Mouse (Mus musculus) cerebellum, adult 11 months (tissue): ENCODE results near the gene Sf3b4.

Experiments
- DNase-seq: peaks from one replicate; pipeline ENCODE4 v3.0.0; 2022

Gene Sf3b4

DNA sequence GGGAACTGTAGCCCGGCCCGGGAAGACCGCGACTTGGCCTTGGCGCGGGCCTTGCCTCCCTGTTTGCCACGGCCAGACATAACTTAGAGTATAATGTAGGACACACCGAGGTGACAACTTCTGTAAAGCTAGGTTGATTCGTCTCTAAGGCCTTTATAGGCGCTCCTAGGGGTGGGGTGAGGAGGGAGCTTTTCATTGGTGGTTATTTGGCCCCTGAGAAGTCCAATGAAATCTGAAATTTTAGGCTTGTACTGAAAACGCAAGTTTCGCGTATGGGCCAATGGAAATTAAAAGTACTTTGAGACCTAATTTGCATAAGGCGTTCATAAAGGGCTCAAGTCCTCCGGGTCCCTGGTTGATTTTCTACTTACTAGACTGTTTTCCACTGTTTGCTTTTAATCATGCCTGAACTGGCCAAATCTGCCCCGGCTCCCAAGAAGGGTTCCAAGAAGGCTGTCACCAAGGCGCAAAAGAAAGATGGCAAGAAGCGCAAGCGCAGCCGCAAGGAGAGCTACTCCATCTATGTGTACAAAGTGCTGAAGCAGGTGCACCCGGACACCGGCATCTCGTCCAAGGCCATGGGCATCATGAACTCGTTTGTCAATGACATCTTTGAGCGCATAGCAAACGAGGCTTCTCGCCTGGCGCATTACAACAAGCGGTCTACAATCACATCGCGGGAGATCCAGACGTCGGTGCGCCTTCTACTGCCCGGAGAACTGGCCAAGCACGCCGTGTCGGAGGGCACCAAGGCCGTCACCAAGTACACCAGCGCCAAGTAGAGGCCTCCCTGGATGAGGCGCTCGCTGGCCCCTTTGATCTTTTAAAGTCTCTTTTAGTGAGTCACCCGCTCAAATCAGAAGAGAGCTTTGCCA, 48.9 kb downstream of the Sf3b4 start, which contains the start of the genes Hist2h2ac and Hist2h2be:
Hist2h2ac (minus strand) TSS at position 116 of the 875 bp plus-strand sequence.
Hist2h2be (plus strand) TSS at position 355 of the 875 bp plus-strand sequence.
- peak; percentile 84 for DNase-seq

DNA sequence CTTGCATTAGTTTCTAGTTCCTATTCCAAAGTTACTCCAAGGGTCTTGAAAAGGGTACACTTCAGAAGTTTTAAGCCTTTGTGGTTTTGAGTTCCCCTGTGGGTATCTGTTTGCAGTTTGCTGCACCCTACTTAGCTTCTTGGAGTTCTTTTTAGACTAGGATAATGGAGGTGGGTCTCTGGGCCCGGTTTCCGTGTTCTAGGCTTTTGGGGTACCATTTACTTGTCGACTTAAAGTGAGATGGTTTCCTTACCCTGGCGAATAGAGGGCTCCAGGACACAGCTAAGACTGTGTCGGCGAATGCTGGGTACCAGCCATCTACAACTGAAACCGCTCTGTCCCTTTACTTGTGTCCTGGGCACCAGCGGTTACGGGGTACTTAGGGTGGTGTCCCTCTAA, 49.5 kb downstream of the Sf3b4 start:
- DNase-seq, result no peak

DNA sequence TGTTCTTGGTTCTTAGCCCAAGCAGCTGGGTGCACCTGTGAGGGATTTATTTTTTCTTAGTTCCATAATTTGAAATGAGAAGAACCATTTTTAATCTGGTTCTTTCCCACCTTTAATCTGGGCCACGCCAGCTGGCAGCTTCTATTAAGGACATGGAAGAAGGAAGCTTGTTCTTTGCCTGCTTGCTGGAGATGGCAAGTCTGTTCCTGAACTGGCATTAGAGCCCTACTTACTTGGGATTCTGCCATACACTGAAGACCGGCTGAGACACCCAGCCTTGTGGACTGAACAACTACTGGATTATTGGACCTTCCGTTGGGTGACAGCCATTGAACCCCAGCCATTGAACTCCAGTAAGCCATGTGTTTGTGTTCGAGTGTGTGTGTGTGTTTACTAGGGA, 50.6 kb downstream of the Sf3b4 start:
- DNase-seq, result no peak

DNA sequence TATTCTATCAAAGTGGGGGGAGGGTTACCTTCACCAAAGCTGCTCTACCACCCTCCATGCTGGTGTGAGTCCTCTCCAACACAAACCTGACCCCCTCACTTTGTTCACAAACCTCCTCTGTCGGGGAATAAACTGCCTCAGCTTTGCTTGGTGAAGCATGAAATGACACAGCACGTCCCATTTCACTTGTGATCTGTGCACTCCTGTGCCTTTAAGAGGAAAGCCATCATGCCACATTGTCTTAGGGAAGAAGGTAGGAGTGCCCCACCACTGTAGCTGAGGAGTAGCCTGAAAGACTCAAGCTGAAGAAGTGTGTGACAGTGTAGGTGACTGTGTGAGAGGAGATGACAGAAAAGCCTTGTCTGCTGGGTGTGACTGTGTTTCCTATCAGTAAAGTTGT, 53.3 kb downstream of the Sf3b4 start:
- no peak for DNase-seq
